ENCODE assay signal across 22 mouse cellular contexts in the genomic region with DNA sequence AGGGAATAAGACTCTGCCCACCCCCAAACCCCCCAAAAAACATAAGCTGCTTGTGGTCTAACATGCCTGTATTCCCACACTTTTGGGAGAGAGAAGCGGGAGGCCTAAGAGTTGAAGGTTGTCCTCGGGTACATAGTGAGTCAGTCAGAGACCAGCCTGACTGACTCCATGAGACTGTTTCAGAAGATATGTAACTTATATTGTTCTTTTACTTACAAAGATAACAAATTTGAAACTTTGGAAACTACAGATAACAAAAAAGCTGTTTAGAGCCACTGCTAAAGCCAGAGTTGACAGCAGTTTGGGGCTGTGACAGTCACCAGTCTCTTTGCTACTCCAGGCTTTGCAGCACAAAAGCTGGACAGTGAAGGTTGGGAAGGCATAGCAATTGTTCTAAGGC.
"Had no signal": no experiment of that assay in that cellular context is flagged by ENCODE, and none has a peak within 500 bp of the region (broad histone marks: within the 10 kb centered on the region; RNA-seq: fewer than 3 reads in every experiment).

No protein-coding gene starts in this region.

- H3K4me2 ChIP-seq: limb, embryonic 13.5 days; liver, embryonic 15.5 days; midbrain, embryonic 11.5 days; neural tube, embryonic 12.5 days; neural tube, embryonic 15.5 days had no signal

- H3K27me3 ChIP-seq: limb, embryonic 13.5 days; liver, embryonic 15.5 days; megakaryocyte, embryonic 14.5 days; neural tube, embryonic 12.5 days; neural tube, embryonic 15.5 days had no signal

- H3K27ac ChIP-seq: kidney, postnatal 0 days; layer of hippocampus, adult 2 months; limb, embryonic 10.5 days; limb, embryonic 13.5 days; liver, embryonic 15.5 days; macrophage; neural tube, embryonic 12.5 days; neural tube, embryonic 15.5 days had no signal

- DNase-seq: kidney, adult 2 months; kidney, postnatal 25 days; layer of hippocampus, adult 9-11 months; liver; lung, adult 2 months; midbrain, embryonic 14.5 days; right cerebral cortex, adult 18-20 months; right cerebral cortex, postnatal 14 days; right cerebral cortex, postnatal 4 days; thymus, adult 18-20 months; thymus, postnatal 36 days had no signal

- H3K4me1 ChIP-seq: limb, embryonic 10.5 days; limb, embryonic 13.5 days; neural tube, embryonic 12.5 days; neural tube, embryonic 15.5 days had no signal

- ATAC-seq: intestine, embryonic 16.5 days had no signal

- H3K36me3 ChIP-seq: limb, embryonic 10.5 days; limb, embryonic 13.5 days; liver, embryonic 15.5 days; neural tube, embryonic 12.5 days; neural tube, embryonic 15.5 days had no signal

- H3K9ac ChIP-seq: limb, embryonic 13.5 days; liver, embryonic 15.5 days; neural tube, embryonic 12.5 days; neural tube, embryonic 15.5 days had no signal

- H3K4me3 ChIP-seq: layer of hippocampus, adult 2 months; limb, embryonic 10.5 days; limb, embryonic 13.5 days; liver, embryonic 15.5 days; megakaryocyte, embryonic 14.5 days; neural tube, embryonic 12.5 days; neural tube, embryonic 15.5 days had no signal

- H3K9me3 ChIP-seq: limb, embryonic 10.5 days; limb, embryonic 13.5 days; liver, embryonic 15.5 days; neural tube, embryonic 15.5 days had no signal
